Mouse (Mus musculus) thymus, postnatal 25 days (tissue): Measurements from ENCODE around the gene Frmpd4.

Experiments
- DNase-seq: peaks from one replicate; pipeline ENCODE4 v3.0.0; 2022

The Frmpd4 gene

DNA sequence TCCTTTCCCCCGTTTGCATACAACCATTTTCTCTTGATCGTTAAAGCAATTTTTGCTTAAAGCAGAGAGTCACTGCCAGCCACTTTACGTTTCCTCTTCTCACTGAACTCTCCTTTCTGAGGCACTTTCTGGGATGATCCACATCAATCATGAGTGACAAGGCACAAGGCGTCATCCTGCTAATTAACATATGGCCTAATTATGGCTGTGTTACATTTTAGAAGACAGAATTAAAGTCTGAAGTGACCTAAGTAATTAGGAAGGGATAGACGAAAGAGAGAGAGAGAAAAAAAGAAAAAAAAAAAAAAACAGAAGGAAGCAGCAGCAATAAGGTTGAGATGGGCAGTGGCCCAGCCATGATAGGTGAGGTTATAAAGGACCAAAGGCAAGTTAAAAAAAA is at the start of gene Frmpd4:
Frmpd4 (minus strand) TSS at position 101 of the 400 bp plus-strand sequence.
- DNase-seq: no peak

DNA sequence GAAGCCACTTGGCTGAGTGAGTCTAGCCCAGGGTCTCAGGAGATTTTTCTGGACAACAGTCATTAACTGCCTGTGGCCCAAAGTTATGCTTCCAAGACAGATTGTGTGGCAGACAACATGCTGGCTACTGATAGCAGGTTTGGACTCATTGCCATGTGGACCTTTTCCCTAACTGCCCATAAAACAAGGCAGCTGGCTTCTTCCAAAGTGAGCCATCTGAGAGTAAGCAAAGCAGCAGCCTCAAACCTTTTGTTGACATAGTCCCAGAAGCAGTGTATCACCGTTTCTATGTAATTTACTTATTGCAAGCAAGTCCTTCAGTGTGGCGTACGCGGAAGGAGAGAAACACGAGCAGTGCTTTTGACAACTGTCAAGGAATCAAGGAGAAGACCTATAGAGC is 18.2 kb upstream of the Frmpd4 start:
- DNase-seq: no peak

DNA sequence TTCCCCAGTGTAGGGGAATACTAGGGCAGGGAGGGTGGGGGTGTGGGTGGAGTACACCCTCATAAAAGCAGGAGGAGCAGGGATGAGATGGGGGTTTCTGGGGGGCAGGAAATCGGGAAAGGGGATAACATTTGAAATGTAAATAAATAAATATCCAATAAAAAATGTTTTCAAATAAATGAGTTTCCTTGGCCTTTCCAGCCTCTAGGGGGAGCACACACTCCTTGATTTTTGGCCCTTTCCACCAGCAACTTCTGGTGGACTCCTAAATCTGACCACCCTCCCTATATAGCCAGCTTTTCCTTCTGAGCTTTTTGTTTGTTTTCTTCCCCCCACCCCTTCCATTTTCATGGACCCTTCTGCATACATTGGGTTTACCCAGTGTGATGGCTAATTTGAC is 7.3 kb upstream of the Frmpd4 start:
- DNase-seq: no peak

DNA sequence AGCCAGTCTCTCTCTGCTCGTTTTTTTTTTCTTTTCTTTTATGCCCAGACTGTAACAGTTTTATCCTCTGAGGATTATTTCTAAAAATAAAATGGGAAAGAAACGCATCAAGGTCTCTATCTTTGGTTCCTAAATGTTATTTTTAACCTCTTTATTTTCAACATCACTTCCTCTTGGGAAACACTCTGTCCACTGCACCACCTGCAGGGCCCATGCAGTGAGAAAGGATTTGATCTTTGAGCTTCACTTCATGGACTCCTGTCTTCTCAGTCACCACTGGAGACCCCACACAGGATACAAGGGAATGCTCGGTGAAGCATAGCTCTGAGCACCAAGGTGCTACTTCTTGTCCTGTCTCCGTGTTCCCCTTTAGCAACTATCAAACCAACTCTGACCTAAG is 5.2 kb downstream of the Frmpd4 start:
- no peak for DNase-seq

DNA sequence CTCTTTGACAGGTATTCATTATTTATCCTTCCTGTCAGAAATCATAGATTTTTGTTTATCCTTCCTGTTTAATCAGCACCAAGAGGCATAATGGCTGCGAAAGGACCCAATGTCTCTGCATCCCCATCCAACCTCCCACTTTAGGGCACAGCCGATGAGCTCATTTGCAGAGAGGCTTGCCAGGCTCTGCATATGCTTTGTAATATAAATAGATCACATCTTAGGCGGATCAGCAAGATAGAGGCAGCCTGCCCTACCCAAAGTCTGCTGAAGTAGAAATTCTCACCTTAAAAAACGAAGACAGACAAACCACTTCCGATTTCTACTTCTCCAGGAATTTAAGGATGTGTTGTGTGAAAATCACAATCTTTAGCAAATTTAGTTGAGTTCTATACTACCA is 7.8 kb downstream of the Frmpd4 start:
- DNase-seq: no peak

DNA sequence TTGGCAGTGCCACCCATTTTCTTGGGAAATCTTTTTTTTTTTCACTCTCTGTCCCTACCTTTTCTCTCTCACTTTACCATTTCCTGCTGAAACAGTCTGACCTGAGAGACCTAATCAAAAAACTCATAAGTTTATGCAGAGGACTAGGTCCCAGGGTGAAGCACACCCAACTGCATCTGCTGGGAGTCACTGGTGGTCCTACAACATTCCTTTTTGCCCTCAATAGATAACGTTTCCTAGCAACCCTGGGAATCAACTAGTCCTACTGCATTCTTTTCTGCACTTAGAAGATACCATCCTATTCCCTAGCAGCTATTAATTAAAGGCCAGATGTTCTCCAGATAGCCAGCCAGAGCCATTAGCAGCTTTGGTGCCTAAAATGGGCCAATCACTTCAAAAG is 71.8 kb downstream of the Frmpd4 start:
- DNase-seq: no peak

DNA sequence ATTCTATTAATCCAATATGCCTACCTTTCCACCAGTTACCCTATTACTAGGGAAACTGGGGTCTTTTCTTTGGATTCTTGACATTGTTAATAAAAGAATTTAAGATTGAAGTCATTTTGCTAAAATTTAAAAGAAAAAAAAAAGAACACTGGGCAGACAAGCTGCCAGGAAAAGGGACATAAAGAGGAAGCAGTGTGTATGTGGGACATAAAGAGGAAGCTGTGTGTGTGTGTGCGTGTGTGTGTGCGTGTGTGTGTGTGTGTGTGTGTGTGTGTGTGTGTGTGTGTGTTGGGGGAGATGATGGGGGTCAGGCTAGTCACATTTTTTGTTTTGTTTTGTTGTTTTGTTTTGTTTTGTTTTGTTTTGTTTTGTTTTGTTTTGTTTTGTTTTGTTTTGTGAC is 121.8 kb downstream of the Frmpd4 start:
- DNase-seq: no peak

DNA sequence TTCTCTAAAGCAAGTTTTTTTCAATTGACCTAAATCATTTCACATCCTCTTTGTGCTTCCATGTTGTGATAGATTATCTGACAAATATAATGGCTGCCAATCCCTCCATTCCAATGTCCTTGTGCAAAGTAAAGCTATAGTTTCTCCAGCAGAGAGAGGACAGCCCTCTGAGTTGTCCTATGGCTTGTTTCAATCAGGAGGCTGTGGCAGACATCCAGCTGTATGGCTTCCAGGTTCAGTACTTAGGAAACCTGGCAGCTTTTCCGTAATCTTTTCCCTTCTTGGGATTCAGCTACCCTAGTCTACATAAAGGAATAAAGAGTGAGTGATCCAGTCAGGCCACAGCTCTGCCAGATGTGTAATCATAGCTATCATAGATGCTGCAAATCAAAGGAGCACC is 145.8 kb downstream of the Frmpd4 start:
- no peak for DNase-seq

DNA sequence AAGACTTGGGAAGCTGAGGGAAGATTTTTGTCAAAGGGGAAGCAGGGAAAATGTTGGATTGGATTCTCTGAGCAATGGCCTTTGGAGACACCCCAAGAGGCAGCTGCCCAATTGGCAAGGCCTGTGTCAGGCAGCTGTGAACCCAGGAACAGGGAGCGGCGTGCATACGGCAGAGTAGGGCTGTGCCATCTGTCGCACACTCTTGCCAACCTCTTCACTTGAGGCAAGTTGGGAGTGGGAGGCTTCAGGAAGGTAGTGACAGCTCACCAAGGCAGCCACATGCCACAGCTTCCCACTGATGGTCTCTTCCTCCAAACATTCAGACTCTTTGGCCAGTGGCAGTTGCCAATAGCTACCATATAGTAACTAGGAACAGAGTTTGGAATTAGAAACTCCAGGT is 147.2 kb downstream of the Frmpd4 start:
- DNase-seq: no peak

DNA sequence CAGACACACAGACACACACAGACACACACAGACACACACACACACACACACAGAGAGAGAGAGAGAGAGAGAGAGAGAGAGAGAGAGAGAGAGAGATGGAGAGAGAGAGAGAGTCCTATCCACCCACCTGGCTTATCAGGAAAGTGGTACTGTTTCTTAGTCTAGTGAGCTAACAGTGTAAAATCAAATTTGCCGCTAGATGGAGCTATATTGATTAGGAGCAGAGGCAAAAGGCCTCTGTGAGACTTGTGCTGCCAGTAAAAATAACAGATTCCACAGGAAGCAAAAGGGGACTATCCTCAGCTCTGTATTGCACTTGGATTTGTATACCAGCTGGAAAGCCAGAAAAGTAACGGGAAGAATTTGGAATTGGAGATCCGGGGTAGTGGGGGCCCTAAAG is 161.6 kb downstream of the Frmpd4 start:
- DNase-seq: no peak

DNA sequence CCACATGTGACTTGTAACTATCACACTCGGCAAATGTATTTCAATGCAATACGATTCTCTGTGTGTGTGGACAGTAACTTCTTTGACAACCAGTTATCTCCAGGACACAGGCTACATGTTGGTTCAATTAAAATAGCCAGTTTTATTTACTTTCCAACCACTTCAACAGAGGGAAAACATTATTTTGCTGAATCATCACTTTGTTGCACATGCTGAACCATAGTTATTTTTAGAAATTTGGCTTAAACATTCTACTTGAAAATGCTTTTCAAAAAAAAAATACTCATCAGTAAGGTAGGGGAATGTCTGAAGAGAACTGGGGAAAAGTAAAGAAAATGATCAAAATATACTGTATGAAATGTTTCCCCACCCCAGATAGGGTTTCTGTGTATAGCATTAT is 173.5 kb downstream of the Frmpd4 start:
- DNase-seq: no peak

DNA sequence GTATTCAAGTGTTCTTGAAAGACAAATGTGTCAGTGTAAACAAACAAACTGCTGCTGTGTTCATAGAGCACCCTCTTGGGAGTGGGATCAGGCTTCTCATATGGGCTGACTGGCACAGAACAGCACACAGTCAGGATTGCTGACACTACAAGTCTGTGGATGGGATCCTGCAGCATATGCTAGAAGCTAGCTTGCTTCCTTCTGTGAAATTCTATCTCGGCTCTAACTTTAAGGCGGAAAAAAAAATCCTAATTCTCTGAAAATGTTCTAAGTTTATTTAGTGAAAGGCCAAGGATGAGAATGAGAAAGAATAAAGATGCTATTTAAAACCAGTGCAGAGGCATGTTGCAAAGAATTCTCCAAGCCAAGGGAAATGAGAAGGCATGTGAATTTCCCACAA is 226.6 kb downstream of the Frmpd4 start:
- DNase-seq: no peak

DNA sequence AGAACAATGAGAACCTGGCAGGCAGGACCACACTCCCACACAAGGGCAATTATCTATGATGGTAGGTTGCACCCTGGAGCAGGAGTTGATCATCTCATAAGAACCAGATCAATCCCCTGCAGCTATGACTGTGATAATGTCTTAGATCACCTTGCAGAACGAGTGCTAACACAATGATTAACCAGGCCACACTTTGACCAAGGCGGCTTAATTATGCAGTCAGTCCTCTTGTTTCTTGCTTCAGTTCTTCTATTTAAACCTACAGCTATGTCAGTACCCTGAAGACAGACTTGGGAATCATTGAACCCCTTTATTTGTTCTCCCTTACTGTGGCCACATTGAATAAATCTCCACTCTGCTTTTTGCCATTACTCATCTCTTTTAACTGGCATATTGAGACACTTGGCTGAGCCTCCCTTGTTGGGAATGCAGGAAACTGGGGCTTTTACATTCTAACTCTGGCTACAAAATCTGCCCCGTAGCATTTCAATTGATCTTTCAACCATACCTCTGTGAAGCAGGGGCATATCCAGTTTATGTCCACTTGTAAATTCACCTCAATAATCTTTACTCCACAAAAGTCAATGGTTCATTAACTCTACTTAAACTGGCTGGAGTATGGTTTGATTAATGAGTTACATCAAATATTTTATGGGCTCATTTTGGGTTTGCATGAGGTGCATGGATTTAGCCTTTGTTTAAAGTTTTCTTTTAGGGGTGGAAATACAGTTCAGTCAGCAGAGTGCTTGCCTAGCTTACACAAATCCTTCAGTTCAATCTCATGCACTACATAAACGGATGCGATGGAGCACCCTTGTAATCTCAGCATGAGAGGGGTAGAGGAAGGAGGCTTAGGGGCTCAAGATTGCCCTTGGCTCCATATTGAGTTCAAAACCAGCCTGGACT is 227.5 kb downstream of the Frmpd4 start:
- DNase-seq: no peak

DNA sequence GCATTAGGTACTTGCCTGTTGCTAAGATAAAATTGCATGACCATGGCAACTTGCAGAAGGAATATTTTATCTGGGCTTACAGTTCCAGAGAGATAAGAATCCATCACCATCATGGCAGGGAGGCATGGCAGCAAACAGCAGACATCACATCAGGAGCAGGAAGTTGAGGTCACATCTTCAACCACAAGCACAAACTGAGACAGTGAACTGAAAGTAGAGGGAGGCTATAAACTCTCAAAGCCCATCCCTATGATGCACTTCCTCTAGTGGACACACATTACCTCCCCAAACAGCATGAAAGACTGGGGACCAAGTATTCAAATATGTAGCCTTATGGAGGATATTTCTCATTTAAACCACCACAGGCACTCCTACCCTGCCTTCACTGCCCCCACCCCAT is 238.8 kb downstream of the Frmpd4 start:
- no peak for DNase-seq

DNA sequence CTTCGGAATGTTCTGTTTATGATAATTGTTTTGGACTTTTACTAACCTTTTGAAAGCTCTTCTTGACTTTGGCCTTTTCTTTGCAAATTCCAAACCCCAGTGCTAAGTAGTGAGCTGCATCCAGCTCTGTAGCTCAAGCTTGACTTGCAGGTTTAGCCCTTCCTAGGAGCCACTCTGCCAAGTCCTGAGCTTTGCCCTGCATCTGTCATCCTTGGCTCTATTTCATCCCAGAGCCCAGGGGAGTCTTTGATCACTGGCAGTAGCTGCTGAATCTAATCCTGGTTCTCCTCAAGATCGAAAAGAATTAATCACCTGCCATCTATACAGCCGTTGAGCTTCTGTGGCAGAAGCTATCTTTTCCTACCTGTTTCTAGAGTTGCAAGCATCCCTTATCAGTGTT is 251.9 kb downstream of the Frmpd4 start:
- no peak for DNase-seq

DNA sequence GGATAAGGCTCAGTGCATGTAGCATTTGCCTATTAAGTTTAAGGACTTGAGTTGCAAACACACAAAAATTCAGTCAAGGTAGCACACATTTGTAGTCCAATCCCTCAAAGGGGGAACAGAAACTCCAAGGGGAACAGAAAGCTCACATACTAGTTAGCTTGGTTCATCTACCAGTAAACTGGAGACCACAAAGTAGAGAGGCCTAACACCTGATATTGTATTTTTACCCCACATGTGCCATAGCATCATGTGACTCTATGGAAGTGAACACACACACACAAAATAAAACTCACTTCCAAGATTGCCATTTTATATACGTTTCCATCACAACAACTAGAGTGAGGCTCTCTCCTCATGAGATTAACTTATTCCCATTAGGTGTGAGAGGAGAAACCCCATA is 264.9 kb downstream of the Frmpd4 start:
- no peak for DNase-seq

DNA sequence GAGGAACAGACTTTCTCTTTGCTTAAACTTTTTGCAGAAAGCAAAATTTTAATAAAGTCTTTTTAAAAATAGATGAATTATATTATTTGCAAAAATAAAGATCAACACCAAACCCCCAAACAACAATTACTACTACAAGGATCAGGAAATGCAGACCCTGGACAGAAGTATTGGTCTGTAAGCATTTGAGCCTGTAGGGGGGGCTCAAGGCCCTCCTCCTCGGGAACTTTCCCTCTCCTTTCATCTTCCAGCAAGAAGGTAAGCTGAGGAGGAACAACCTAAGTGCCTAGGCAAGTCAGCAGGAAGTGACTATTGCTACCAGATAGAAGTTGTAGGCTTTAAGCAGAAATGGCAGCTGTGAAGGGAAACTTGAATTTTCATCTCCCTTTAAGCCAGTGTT is 266.9 kb downstream of the Frmpd4 start:
- no peak for DNase-seq

DNA sequence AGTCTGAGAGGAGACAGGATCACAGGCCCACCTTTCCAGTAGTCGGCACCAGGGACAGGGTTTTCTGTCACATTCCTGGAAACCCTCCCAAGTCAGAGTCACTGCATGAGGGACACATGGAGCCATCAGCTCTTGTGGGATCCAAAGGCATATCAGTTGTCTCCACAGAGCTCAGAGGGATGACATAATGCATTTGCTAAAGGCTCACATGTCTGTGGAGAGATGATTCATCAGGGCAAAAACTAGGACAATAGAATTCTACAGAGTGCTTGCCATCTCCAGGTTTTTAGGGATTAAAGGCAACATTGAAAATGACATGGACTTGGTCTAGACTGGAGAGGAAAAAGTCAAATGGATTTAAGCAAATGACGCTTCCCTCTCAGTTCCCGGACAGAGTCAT is 284.5 kb downstream of the Frmpd4 start:
- DNase-seq: no peak

DNA sequence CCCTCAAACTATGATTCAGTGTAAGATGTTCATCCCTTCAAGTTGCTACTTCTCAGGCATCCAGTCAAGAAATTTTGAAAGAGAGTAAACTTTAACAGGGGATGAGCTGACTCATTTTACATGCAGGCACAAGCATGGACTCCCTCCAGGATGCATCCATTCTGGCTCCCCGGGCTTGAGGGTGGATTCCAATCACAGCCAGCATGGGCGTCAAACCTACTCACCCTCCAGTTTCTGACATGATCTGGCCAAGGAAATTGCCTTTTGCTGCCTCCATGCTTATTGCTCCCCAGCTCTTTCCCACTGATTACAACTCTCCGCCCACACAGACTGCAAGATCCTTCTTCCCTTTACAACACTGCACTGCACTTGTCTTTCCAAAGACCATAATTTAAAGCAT is 370.0 kb downstream of the Frmpd4 start:
- no peak for DNase-seq

DNA sequence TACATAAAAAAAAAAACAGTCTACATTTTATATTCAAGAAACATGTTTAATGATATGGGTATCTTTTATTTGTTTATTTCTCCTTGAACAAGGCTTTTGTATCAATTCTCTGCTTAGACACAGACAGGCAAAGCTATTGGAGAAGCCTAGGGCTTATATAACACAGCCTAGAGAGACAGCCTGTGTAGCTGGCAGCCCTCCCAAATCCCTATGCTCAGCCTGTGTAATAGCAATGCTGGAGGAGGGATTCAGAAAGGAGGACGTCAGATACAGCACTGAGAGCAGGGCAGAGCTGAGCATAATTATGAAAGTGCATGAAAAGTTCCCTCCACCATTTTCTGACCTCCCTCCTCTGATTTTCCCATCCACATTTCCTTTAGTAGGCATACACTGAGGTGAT is 385.1 kb downstream of the Frmpd4 start:
- no peak for DNase-seq

DNA sequence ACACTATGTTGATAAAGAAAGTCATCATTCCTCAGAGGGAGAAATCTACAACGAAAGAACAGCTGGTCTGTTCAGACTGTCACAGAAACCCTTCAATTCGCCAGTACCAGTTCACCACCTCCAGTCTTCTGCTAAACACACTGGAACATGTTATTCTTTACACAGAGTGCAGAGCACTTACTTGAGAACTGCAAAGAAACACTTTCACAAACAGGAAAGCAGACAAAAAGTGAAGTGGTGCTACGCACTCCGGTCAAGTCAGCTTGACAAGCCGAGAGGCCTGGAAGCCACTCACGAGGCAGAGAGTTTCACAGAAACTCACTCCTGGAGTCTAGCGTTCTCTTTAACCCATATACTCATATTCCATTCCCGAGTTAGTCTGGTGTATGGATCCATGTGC is 387.5 kb downstream of the Frmpd4 start:
- no peak for DNase-seq

DNA sequence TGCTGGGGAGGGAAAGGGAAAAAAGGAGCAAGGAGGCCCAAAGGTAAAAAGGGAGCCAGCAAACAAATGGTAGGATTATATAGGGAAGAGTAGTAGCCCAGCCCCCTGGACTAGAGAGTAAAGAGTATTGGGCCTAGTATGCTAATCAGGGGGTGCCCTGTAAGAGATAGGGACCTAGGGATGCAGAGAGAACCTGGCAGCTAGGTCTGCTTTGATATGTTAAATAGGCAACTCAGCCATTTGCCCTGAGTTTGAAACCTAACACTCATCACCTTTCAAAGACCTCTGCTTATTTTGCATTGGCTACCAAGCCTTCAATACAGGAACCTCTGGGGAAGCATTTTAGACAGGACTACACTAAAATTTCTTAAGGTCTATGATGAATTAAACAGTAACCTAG is 414.0 kb downstream of the Frmpd4 start:
- no peak for DNase-seq

DNA sequence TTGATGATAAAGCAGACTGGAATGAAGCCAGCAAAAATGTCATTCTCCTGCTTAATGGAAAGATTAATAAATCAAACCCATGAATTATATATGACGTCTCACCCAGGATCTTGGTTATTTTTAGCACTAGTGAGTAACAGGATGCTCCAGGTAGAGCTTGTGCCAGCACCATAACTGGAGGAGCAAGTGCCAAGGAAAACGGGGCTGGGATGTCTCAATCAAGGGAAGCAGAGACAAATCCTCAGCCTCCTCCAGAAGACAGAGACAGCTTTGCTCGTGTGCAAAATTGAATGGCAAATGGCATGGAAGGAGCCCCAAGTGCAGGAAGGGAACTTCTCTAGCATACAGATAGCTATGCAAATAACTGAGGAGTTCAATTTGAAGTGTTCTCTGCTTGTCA is 418.2 kb downstream of the Frmpd4 start:
- DNase-seq: no peak

DNA sequence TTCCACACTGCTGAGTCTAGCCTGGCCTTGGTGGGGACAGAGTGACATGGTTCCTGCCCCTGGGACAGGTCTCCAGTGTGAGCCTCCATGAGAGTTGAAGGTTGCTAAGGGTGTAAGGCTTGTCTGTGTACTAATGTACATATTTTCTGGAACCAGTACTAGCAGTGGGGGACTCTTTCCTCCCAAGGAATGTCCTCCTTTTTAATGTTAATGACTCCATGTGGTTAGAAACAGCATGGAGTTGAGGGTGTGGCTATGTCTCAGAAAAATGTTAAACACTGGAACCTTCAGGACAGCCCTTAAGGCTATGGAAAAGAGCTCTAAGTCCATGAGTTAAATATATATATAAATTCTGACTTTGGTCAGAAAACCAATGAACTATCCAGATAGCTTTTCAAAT is 436.0 kb downstream of the Frmpd4 start:
- DNase-seq: no peak

DNA sequence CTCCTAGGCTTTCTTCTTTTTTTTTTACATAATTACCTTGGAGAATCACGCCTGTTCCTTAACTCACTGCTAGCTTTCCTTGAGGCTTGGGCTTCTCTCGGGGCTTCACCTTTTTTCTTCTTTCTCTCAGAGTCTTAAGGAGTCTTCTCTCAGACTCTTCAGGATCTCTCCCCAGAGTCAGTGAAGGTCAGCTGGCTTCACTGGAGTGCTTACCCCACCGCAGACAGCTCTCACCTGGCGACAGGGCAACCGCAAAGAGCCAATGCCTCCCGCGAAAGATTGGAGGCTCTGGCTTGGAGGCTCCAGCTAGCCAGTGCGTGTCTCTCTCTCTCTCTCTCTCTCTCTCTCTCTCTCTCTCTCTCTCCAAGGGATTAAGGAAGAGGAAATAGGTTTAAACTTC is 453.0 kb downstream of the Frmpd4 start:
- DNase-seq: no peak
